Mouse (Mus musculus) testis, adult 2 months (tissue): Measurements from ENCODE around the gene Myg1. TPM values are rescaled to one million over a fixed set of nuclear protein-coding genes. Genes with fewer than 3 reads are reported as not detected.

Source experiments
- H3K27ac ChIP-seq: fragments of 200-500 bp; 2 replicates; pipeline ENCODE4 v1.5.1; 2012; ENCODE audit warnings: low read depth, low read length; ENCODE audit not compliant: control insufficient read depth, insufficient read depth
- H3K27me3 ChIP-seq: fragments of 200-500 bp; 2 replicates; pipeline ENCODE4 v1.6.1; 2012; ENCODE audit warnings: mild to moderate bottlenecking, low read length, moderate library complexity; ENCODE audit not compliant: control insufficient read depth, insufficient read depth
- H3K36me3 ChIP-seq: fragments of 200-500 bp; 2 replicates; pipeline ENCODE4 v1.6.1; 2012; ENCODE audit warnings: mild to moderate bottlenecking, low read length; ENCODE audit not compliant: control insufficient read depth, insufficient read depth
- H3K4me1 ChIP-seq: fragments of 200-500 bp; 2 replicates; pipeline ENCODE4 v1.6.1; 2012; ENCODE audit warnings: low read length; ENCODE audit not compliant: control insufficient read depth, insufficient read depth
- H3K4me3 ChIP-seq: fragments of 200-500 bp; 2 replicates; pipeline ENCODE4 v1.5.1; 2012; ENCODE audit warnings: low read depth, mild to moderate bottlenecking, low read length, moderate library complexity, mixed read lengths; ENCODE audit not compliant: control insufficient read depth
- CTCF ChIP-seq: fragments of 200-500 bp; IDR thresholded peaks from 2 replicates; pipeline ENCODE4 v1.5.1; 2012; ENCODE audit warnings: low read depth, mild to moderate bottlenecking, inconsistent platforms, low read length, moderate library complexity; ENCODE audit not compliant: control insufficient read depth, insufficient read depth, insufficient replicate concordance
- POLR2A ChIP-seq: fragments of 200-500 bp; IDR thresholded peaks from 2 replicates; pipeline ENCODE4 v1.6.1; 2012; ENCODE audit warnings: low read depth, mild to moderate bottlenecking, inconsistent platforms, low read length, moderate library complexity; ENCODE audit not compliant: control insufficient read depth
- polyA plus RNA-seq: library from polyadenylated mRNA; depleted of rRNA; stranded (reverse); fragments of >200 nt; gene quantifications from 2 replicates; pipeline ENCODE4 v1.2.3, GENCODE M21; 2012

Myg1 gene
- polyA plus RNA-seq, 1 experiment, result 30.3 TPM

DNA sequence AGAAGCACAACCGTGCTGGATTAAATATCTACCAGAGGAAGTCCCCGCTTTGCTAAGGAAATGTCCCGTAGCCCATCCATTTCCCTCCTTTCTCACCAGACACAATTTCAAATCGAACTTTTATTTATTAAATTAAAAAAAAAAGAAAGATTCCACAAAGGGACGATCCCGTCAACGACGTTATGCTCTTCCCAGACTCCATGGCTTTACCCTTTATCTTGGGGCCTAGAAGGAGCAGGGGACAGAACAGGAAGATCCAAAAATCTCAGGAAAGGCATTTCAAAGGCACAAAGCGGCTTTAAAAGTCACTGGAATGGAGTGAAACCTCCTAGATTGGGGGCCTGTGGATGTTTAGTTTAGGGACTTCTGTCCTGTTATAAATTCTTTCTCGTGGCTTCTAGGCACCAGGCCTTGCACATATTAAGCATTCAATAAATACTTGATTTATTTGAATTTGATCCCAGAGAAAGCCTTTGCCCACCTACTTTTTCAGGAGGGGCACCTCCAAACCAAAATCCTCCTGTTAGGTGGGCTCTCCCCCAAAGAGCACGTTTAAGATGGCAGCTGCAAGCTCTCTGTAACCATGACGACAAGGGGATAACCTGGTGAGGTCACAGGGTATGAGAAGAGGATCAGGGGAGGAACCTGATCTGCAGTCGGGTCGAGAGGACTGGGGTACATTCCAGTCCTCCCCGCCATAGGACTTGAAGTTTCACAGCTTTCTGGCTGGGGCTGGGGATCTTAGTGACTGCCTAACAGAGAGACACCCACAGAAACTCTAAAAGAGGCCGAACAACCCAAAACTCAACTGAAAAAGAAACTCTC lies 25.2 kb downstream of the Myg1 start:
- Histone ChIP-seq H3K27ac (no peak overlapping the region), H3K36me3 (no peaks in the 10 kb centered on the region; the same call in 1 of the 2 replicates), H3K27me3 (peaks cover 3% of the 10 kb centered on the region; the same call in 1 of the 2 replicates), H3K4me3 (peak overlapping the region; percentile 72), H3K4me1 (peaks cover 27% of the 10 kb centered on the region)
- TF ChIP-seq POLR2A, result no peak
- TF ChIP-seq CTCF, result no peak

DNA sequence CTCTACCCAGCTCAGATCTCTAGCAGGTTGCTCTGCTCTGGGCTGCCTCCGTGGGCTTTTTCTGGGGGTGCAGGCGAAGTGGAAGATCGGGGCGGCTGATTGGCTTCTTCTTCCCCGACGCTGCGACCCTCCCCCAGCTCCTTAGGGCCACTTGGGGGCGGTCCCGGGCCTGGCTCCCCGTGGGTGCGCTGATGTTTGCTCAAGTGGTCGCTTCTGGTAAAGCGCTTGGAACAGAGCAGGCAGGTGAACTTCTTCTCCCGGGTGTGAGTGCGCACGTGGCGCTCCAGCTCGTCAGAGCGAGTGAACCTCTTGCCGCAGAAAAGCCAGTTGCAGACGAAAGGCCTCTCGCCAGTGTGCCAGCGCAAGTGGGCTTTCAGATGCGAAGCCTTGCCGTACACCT lies 26.6 kb downstream of the Myg1 start:
- peak overlapping the region; percentile 51 for H3K4me3 ChIP-seq
- peaks cover 27% of the 10 kb centered on the region for H3K4me1 ChIP-seq
- H3K27me3 ChIP-seq, result peaks cover 3% of the 10 kb centered on the region; the same call in 1 of the 2 replicates
- H3K36me3 ChIP-seq, result no peaks in the 10 kb centered on the region; the same call in 1 of the 2 replicates
- no peak overlapping the region for H3K27ac ChIP-seq
- TF ChIP-seq CTCF (no peak), POLR2A (no peak)

DNA sequence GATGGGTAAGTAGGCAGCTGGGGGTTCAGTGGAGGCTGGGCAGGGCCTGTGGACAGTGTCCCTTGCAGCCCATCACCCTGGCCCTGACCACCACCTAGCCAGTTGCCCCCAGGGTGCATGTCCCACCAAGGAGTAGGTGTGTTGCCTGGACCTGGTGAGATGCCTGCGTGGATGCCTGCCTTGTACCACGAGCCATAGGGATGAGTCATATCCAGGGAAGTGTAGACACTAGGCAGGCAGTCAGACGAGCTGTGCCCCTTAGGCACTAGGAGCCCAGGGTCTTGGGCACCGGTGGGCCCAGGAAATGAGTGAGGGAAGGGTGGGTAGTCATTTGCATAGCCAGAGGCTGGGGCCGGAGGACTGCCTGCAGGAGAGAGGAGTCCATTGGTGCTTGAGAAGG lies 27.3 kb downstream of the Myg1 start:
- no peak for TF ChIP-seq CTCF
- no peak for TF ChIP-seq POLR2A
- H3K4me1 ChIP-seq, result peaks cover 27% of the 10 kb centered on the region
- no peaks in the 10 kb centered on the region; the same call in 1 of the 2 replicates for H3K36me3 ChIP-seq
- H3K4me3 ChIP-seq, result no peak overlapping the region
- H3K27me3 ChIP-seq, result peaks cover 3% of the 10 kb centered on the region; the same call in 1 of the 2 replicates
- H3K27ac ChIP-seq, result no peak overlapping the region

DNA sequence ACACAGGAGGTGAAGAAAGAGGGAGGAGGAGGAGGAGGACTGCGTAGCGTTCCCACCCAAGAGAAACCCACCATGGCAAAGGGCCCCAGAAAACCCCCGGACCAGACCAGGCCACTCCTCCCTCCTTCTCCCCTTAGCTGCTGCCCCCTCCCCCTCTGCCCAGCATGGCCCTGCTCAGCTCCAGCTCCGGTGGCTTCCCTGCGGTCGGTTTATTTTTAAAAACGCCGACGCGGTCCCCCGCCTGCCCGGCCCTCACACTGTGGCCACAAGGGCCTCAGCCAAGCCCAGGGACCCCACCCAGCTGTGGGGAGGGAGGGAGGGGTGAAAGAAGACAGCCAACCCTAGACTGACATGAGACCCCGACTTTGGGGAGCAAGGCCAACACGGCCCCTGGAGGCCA lies 31.1 kb downstream of the Myg1 start:
- Histone ChIP-seq H3K27me3 (no peaks in the 10 kb centered on the region), H3K4me3 (no peak overlapping the region), H3K4me1 (peaks cover 9% of the 10 kb centered on the region), H3K36me3 (no peaks in the 10 kb centered on the region), H3K27ac (no peak overlapping the region)
- no peak for TF ChIP-seq CTCF

DNA sequence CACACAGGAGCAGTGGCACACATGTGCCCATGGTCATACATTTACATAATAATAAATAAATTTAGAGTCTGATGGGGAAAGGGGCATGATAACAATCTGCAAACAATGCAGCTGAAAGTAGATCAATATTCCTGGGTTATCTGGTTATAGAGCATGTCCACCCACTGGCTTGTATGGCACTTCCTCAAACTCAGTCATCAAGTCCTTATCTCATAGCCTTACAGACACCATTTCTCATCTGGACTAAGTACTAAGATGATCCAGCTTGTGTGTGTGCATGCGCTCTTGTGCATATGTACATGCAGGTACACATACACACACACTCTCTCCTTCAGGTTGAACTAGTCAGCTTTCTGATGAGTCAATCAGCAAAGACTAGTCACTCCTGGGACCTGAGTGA lies 33.2 kb downstream of the Myg1 start:
- no peak overlapping the region for H3K4me3 ChIP-seq
- no peaks in the 10 kb centered on the region for H3K27me3 ChIP-seq
- no peak for TF ChIP-seq POLR2A
- TF ChIP-seq CTCF, result no peak
- H3K27ac ChIP-seq, result no peak overlapping the region
- no peaks in the 10 kb centered on the region for H3K36me3 ChIP-seq
- peaks cover 2% of the 10 kb centered on the region; the same call in 1 of the 2 replicates for H3K4me1 ChIP-seq

DNA sequence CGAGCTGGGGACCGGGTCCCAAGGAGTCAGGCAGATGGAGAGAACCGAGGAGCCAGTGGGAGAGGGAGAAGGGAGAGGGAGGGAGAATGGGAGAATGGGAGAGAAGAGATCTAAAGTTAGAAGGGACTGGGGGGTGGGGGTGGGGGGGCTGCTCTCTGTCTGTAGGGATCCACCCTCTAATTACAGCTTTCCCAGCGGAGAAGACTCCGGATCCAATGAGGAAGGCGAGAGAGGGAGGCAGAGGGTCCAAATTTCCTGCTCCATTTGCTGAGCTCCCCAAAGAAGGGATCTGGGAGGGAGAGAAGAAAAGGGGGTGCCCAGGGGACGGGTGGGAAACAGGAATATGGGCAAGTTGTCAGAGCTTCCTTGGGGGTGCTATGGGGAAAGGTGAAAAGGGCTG lies 34.7 kb downstream of the Myg1 start:
- Histone ChIP-seq H3K36me3 (no peaks in the 10 kb centered on the region), H3K4me3 (no peak overlapping the region), H3K4me1 (peaks cover 2% of the 10 kb centered on the region; the same call in 1 of the 2 replicates), H3K27ac (no peak overlapping the region), H3K27me3 (no peaks in the 10 kb centered on the region)
- TF ChIP-seq POLR2A (no peak), CTCF (no peak)

DNA sequence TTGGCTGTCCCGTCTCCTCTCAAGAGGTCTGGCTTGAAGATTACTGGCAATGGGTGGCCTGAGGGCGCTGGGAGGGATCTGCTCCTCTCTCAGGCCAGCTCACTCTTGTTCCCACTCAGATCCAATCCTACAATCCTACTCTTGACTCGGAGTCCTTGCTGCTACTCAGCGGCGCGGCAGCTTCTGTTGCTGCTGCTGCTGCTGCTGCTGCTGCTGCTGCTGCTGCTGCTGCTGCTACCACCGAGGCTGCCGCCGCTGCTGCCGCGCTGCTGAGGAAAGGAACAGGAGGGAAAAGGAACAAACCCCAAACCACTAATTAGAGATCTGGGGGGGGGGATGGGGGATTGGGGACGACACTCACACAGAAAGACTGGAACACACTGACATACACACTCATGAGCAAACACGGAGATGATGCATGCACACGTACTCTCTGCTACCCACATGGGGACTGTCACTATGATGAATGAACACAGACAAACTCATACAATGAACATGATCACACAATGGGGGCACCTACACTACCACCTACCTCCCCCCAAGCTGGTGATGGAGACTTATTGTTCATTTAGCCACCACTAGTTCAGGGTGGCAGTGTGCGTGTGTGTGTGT lies 35.3 kb downstream of the Myg1 start, which contains the start of gene Sp7:
TSS of gene Sp7 (minus strand) at position 450 of the 612 bp plus-strand sequence.
- H3K27ac ChIP-seq, result no peak within 1 kb of the TSS
- peaks cover 2% of the 10 kb centered on the region; the same call in 1 of the 2 replicates for H3K4me1 ChIP-seq
- H3K36me3 ChIP-seq, result no peaks in the 10 kb centered on the region
- no peak within 1 kb of the TSS for H3K4me3 ChIP-seq
- no peak for TF ChIP-seq CTCF
- no peak for TF ChIP-seq POLR2A
- no peaks in the 10 kb centered on the region for H3K27me3 ChIP-seq

DNA sequence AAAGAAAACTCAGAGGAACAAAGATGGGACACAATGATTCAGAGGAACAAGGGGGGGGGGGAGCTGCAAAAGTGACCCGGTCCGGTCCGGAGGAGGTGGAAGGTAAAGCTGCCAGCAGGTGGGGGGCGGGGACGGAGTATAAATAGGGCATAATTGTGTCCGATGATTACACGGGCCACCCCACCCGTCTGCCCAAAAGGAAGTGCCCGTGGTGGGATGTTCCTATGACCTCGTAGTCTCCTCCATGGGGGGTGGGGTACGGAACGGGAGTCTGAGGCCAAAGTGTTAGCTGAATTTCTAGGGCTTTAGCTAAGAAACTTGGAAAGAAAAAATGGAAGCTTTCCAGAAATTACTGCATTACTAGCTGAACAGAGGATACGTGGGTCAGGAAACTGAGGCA lies 38.5 kb downstream of the Myg1 start:
- H3K27me3 ChIP-seq, result no peaks in the 10 kb centered on the region
- no peak overlapping the region for H3K4me3 ChIP-seq

More for the DNA sequence above, 38.5 kb downstream of the Myg1 start:
- no peak overlapping the region for H3K27ac ChIP-seq
- H3K4me1 ChIP-seq, result 0 out of 2 replicates have a peak, but pooled peaks cover 2% of the 10 kb centered on the region
- TF ChIP-seq CTCF (no peak), POLR2A (no peak)
- H3K36me3 ChIP-seq, result no peaks in the 10 kb centered on the region
